Mouse (Mus musculus): ENCODE measurements at regions not wholly inside any gene's neighbourhood (a gene's known extent, or its start where the extent isn't known, plus 50 kb on each side); places are given as distances from the start of the nearest gene placed in this dataset.

- TF ChIP-seq GATA1 (IDR thresholded peaks at IDR 0.05; ENCODE audit: borderline replicate concordance, low read length) (no peak), FLI1 (IDR thresholded peaks at IDR 0.05; ENCODE audit: low read length) (no peak)
Observed at GRCm38 (mm10) chr12:109694801-109695430, 94.8 kb upstream of the Rtl1 start.
